Mouse (Mus musculus) embryonic facial prominence, embryonic 14.5 days (tissue): ENCODE data around the gene Ints6. TPM values are rescaled to one million over a fixed set of nuclear protein-coding genes. Genes with fewer than 3 reads are reported as not detected.
"Not testable (repeated sequence)": the region's sequence is repeated elsewhere in the genome, so short reads cannot be mapped to it uniquely, and the experiment has no call there.

ENCODE experiments used
- ATAC-seq: fragments of 200-750 bp; cut with Nextera tagmentation; 2 replicates; pipeline ENCODE4 v1.8.0; 2017; ENCODE audit warnings: low read depth, moderate number of reproducible peaks, moderate TSS enrichment
- DNase-seq: peaks from one replicate; pipeline ENCODE4 v3.0.0-alpha.2; 2015; ENCODE audit warnings: low spot score
- H3K27ac ChIP-seq: fragments of 300-500 bp; sonication (generic); replicated peaks from 2 replicates; pipeline ENCODE4 v1.5.1; 2014; ENCODE audit warnings: low read depth, mild to moderate bottlenecking, low read length, moderate library complexity
- H3K27me3 ChIP-seq: fragments of 300-500 bp; sonication (generic); replicated peaks from 2 replicates; pipeline ENCODE4 v1.6.1; 2014; ENCODE audit warnings: low read length; ENCODE audit not compliant: control insufficient read depth, insufficient read depth
- H3K36me3 ChIP-seq: fragments of 300-500 bp; sonication (generic); 2 replicates; pipeline ENCODE4 v1.6.1; 2014; ENCODE audit warnings: low read length, mixed read lengths; ENCODE audit not compliant: control insufficient read depth, insufficient read depth
- H3K4me1 ChIP-seq: fragments of 300-500 bp; sonication (generic); 2 replicates; pipeline ENCODE4 v1.6.1; 2014; ENCODE audit warnings: antibody characterized with exemption, low read length; ENCODE audit not compliant: control insufficient read depth, insufficient read depth
- H3K4me2 ChIP-seq: fragments of 300-500 bp; sonication (generic); 2 replicates; pipeline ENCODE4 v1.6.1; 2014; ENCODE audit warnings: low read depth, mild to moderate bottlenecking, low read length, moderate library complexity, mixed read lengths
- H3K4me3 ChIP-seq: fragments of 300-500 bp; sonication (generic); 2 replicates; pipeline ENCODE4 v1.5.1; 2014; ENCODE audit warnings: low read depth, mild to moderate bottlenecking, low read length
- H3K9ac ChIP-seq: fragments of 300-500 bp; sonication (generic); 2 replicates; pipeline ENCODE4 v1.6.1; 2014; ENCODE audit warnings: low read depth, mild to moderate bottlenecking, low read length, moderate library complexity, mixed read lengths
- H3K9me3 ChIP-seq: fragments of 300-500 bp; sonication (generic); 2 replicates; pipeline ENCODE4 v1.6.1; 2016; ENCODE audit warnings: low read length; ENCODE audit not compliant: control insufficient read depth
- whole genome bisulfite sequencing: fragments of 180-500 bp; shearing (Covaris S2); extraction: QIAGEN DNeasy Blood & Tissue Kit; methylation state at CpG from one replicate; pipeline ENCODE4 v1.1.7; 2014; 5-methylcytosine and 5-hydroxymethylcytosine counted together
- polyA plus RNA-seq: library from polyadenylated mRNA; unstranded; fragments of >200 nt; fragmentation: Nextera tagmentation; extraction: Ambion mirVana; gene quantifications from 2 replicates; pipeline ENCODE4 v1.2.1, GENCODE M21; 2014

Gene Ints6
- polyA plus RNA-seq, 1 experiment from 2014 or later = 26.6 TPM

- Histone ChIP-seq H3K36me3 (no peaks in the 10 kb centered on the region), H3K27me3 (no peaks in the 10 kb centered on the region), H3K4me2 (no peak overlapping the region), H3K27ac (no peak overlapping the region), H3K4me3 (no peak overlapping the region), H3K9me3 (no peaks in the 10 kb centered on the region), H3K4me1 (no peaks in the 10 kb centered on the region), H3K9ac (no peak overlapping the region)
- DNase-seq (no peak), ATAC-seq (no peak)
- 83% methylated on average over 3 of the region's 3 CpGs for WGBS
These were observed 109.2 kb downstream of the Ints6 start for GRCm38 (mm10) chr14:62651771-62652170.

- no peak overlapping the region for H3K4me3 ChIP-seq
- WGBS = 64% methylated on average over 3 of the region's 3 CpGs
- H3K9me3 ChIP-seq = no peaks in the 10 kb centered on the region
- no peak for ATAC-seq
- H3K9ac ChIP-seq = no peak overlapping the region
- DNase-seq = no peak
- H3K27ac ChIP-seq = no peak overlapping the region
- H3K4me1 ChIP-seq = no peaks in the 10 kb centered on the region
- no peaks in the 10 kb centered on the region for H3K27me3 ChIP-seq
- no peaks in the 10 kb centered on the region for H3K36me3 ChIP-seq
- H3K4me2 ChIP-seq = no peak overlapping the region
These were observed 110.6 kb downstream of the Ints6 start for GRCm38 (mm10) chr14:62650376-62650775.

- no peak for ATAC-seq
These were observed 112.6 kb downstream of the Ints6 start for GRCm38 (mm10) chr14:62648405-62648804.

GRCm38 (mm10) chr14:62642368-62642767 is 118.6 kb downstream of the Ints6 start:
- not testable (repeated sequence) for H3K27ac ChIP-seq

More at GRCm38 (mm10) chr14:62648405-62648804, 112.6 kb downstream of the Ints6 start:
- H3K36me3 ChIP-seq = no peaks in the 10 kb centered on the region
- H3K9me3 ChIP-seq = no peaks in the 10 kb centered on the region
- DNase-seq = no peak
- H3K4me2 ChIP-seq = no peak overlapping the region
- WGBS = 81% methylated on average over 6 of the region's 6 CpGs
- H3K4me3 ChIP-seq = no peak overlapping the region
- no peaks in the 10 kb centered on the region for H3K27me3 ChIP-seq
- no peaks in the 10 kb centered on the region for H3K4me1 ChIP-seq
- no peak overlapping the region for H3K9ac ChIP-seq
- H3K27ac ChIP-seq = no peak overlapping the region

GRCm38 (mm10) chr14:62640396-62640795 is 120.6 kb downstream of the Ints6 start:
- no peak for DNase-seq
- no peak overlapping the region for H3K4me2 ChIP-seq
- no peaks in the 10 kb centered on the region for H3K27me3 ChIP-seq
- H3K36me3 ChIP-seq = no peaks in the 10 kb centered on the region
- H3K27ac ChIP-seq = no peak overlapping the region
- H3K9ac ChIP-seq = no peak overlapping the region
- ATAC-seq = no peak
- H3K4me3 ChIP-seq = no peak overlapping the region
- 75% methylated on average over 4 of the region's 4 CpGs for WGBS
- H3K9me3 ChIP-seq = no peaks in the 10 kb centered on the region
- H3K4me1 ChIP-seq = no peaks in the 10 kb centered on the region

More at GRCm38 (mm10) chr14:62642368-62642767, 118.6 kb downstream of the Ints6 start:
- H3K4me1 ChIP-seq, DNase-seq, ATAC-seq, H3K36me3 ChIP-seq, H3K4me3 ChIP-seq, H3K27me3 ChIP-seq, H3K4me2 ChIP-seq, H3K9me3 ChIP-seq, H3K9ac ChIP-seq: not testable (repeated sequence)
- 76% methylated on average over 6 of the region's 7 CpGs for WGBS

- H3K9ac ChIP-seq = no peak overlapping the region
- ATAC-seq (no peak), DNase-seq (no peak)
- H3K4me1 ChIP-seq = no peaks in the 10 kb centered on the region
- H3K4me2 ChIP-seq = no peak overlapping the region
- H3K27ac ChIP-seq = no peak overlapping the region
- no peak overlapping the region for H3K4me3 ChIP-seq
- H3K9me3 ChIP-seq = no peaks in the 10 kb centered on the region
- WGBS = 89% methylated on average over 5 of the region's 5 CpGs
- no peaks in the 10 kb centered on the region for H3K27me3 ChIP-seq
- H3K36me3 ChIP-seq = no peaks in the 10 kb centered on the region
These were observed 121.4 kb downstream of the Ints6 start for GRCm38 (mm10) chr14:62639551-62639950.

- H3K9me3 ChIP-seq = no peaks in the 10 kb centered on the region
- no peaks in the 10 kb centered on the region for H3K27me3 ChIP-seq
- H3K9ac ChIP-seq = no peak overlapping the region
- no peaks in the 10 kb centered on the region for H3K36me3 ChIP-seq
- no peaks in the 10 kb centered on the region for H3K4me1 ChIP-seq
- H3K27ac ChIP-seq = no peak overlapping the region
- ATAC-seq (no peak), DNase-seq (no peak)
- WGBS = 72% methylated on average over 6 of the region's 6 CpGs
- no peak overlapping the region for H3K4me2 ChIP-seq
- no peak overlapping the region for H3K4me3 ChIP-seq
These were observed 121.9 kb downstream of the Ints6 start for GRCm38 (mm10) chr14:62639111-62639510.

- no peak overlapping the region for H3K27ac ChIP-seq
- no peak for ATAC-seq
- WGBS = 55% methylated on average over 6 of the region's 6 CpGs
These were observed 122.6 kb downstream of the Ints6 start for GRCm38 (mm10) chr14:62638345-62638702.

GRCm38 (mm10) chr14:62637436-62638344 is 123.3 kb downstream of the Ints6 start:
- ATAC-seq = peak; percentile 37; the same call in 1 of the 2 replicates
- Histone ChIP-seq H3K27ac (no peak overlapping the region), H3K9ac (peak overlapping the region; percentile 30; the same call in 1 of the 2 replicates), H3K9me3 (no peaks in the 10 kb centered on the region), H3K4me3 (no peak overlapping the region), H3K27me3 (no peaks in the 10 kb centered on the region), H3K4me1 (no peaks in the 10 kb centered on the region), H3K4me2 (no peak overlapping the region), H3K36me3 (no peaks in the 10 kb centered on the region)
- peak; percentile 66 for DNase-seq
- WGBS = 32% methylated on average over 9 of the region's 9 CpGs

More at GRCm38 (mm10) chr14:62638345-62638702, 122.6 kb downstream of the Ints6 start:
- no peak for DNase-seq
- Histone ChIP-seq H3K9ac (peak overlapping the region; percentile 30; the same call in 1 of the 2 replicates), H3K4me1 (no peaks in the 10 kb centered on the region), H3K27me3 (no peaks in the 10 kb centered on the region), H3K4me2 (no peak overlapping the region), H3K36me3 (no peaks in the 10 kb centered on the region), H3K9me3 (no peaks in the 10 kb centered on the region), H3K4me3 (no peak overlapping the region)
